Mouse (Mus musculus): Measurements from ENCODE around the gene Fam221b.

DNA sequence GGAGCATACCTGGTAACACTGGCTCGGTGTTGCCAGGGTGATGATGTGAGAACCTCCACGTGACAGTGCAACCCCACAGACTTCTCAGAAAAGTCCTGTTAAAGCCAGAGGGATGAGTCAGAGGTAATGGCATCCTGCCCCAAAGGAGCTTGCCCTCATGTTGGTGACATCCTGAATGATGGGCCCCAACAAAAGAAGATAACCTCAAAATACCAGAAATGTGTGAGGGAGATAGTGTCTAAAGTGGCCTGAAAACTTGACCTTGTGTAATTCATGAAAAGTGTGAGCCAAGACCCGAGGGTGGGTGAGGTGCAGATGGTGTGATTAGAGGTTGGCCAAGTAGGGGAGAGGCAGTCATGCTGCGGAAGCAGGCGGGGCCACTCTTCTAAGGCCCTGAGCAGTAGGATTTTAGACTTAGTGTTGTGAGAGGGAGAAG is 24.9 kb upstream of the Fam221b start:
- TF ChIP-seq POLR2A (IDR thresholded peaks at IDR 0.05; ENCODE audit: borderline replicate concordance, extremely low read depth, low read depth, low read length) (no peak), CTCF (IDR thresholded peaks at IDR 0.05; ENCODE audit: insufficient read depth, low read length) (no peak)

All from lung, adult 2 months (tissue).